Mouse (Mus musculus) limb, embryonic 14.5 days (tissue): ENCODE data around the gene Rpl36-ps4. TPM values are rescaled to one million over a fixed set of nuclear protein-coding genes. Genes with fewer than 3 reads are reported as not detected.

Experiments
- ATAC-seq: fragments of 200-750 bp; cut with Nextera tagmentation; 2 replicates; pipeline ENCODE4 v1.8.0; 2017; ENCODE audit warnings: low read depth, moderate number of reproducible peaks, moderate TSS enrichment; ENCODE audit not compliant: low FRiP score
- DNase-seq: peaks from one replicate; pipeline ENCODE4 v3.0.0-alpha.2; 2015; ENCODE audit warnings: low spot score
- H3K27ac ChIP-seq: fragments of 300-500 bp; sonication (generic); replicated peaks from 2 replicates; pipeline ENCODE4 v1.5.1; 2014; ENCODE audit warnings: low read depth, mild to moderate bottlenecking, low read length, moderate library complexity, mixed read lengths
- H3K27me3 ChIP-seq: fragments of 300-500 bp; sonication (generic); 2 replicates; pipeline ENCODE4 v1.6.1; 2014; ENCODE audit warnings: low read length, mixed read lengths; ENCODE audit not compliant: control insufficient read depth, insufficient read depth
- H3K36me3 ChIP-seq: fragments of 300-500 bp; sonication (generic); 2 replicates; pipeline ENCODE4 v1.6.1; 2014; ENCODE audit warnings: mild to moderate bottlenecking, low read length, moderate library complexity, mixed read lengths; ENCODE audit not compliant: control insufficient read depth, insufficient read depth
- H3K4me1 ChIP-seq: fragments of 300-500 bp; sonication (generic); 2 replicates; pipeline ENCODE4 v1.6.1; 2014; ENCODE audit warnings: antibody characterized with exemption, low read length, mixed read lengths; ENCODE audit not compliant: control insufficient read depth, insufficient read depth
- H3K4me2 ChIP-seq: fragments of 300-500 bp; sonication (generic); replicated peaks from 2 replicates; pipeline ENCODE4 v1.6.1; 2014; ENCODE audit warnings: low read depth, mild to moderate bottlenecking, low read length, moderate library complexity; ENCODE audit not compliant: severe bottlenecking
- H3K4me3 ChIP-seq: fragments of 300-500 bp; sonication (generic); replicated peaks from 2 replicates; pipeline ENCODE4 v1.5.1; 2014; ENCODE audit warnings: low read length
- H3K9ac ChIP-seq: fragments of 300-500 bp; sonication (generic); 2 replicates; pipeline ENCODE4 v1.6.1; 2014; ENCODE audit warnings: mild to moderate bottlenecking, low read depth, low read length, moderate library complexity; ENCODE audit not compliant: severe bottlenecking
- H3K9me3 ChIP-seq: fragments of 300-500 bp; sonication (generic); 2 replicates; pipeline ENCODE4 v1.6.1; 2016; ENCODE audit warnings: low read length; ENCODE audit not compliant: control insufficient read depth
- POLR2A ChIP-seq: fragments of 200-500 bp; IDR thresholded peaks from 2 replicates; pipeline ENCODE4 v1.8.0; 2012; ENCODE audit warnings: inconsistent platforms, mild to moderate bottlenecking, moderate library complexity, borderline replicate concordance; ENCODE audit not compliant: insufficient read depth, insufficient read length; ENCODE audit errors: extremely low read depth
- WGBS: fragments of 180-500 bp; shearing (Covaris S2); extraction: QIAGEN DNeasy Blood & Tissue Kit; methylation state at CpG from one replicate; pipeline ENCODE4 v1.1.7; 2014; 5-methylcytosine and 5-hydroxymethylcytosine counted together
- polyA plus RNA-seq, 2 experiments: library from polyadenylated mRNA; depleted of rRNA in 1 of 2; stranded (reverse) in 1 of 2; unstranded in 1 of 2; fragments of >200 nt; fragmentation: Nextera tagmentation in 1 of 2; extraction: Ambion mirVana in 1 of 2; gene quantifications; 2 replicates each; pipeline versions ENCODE4 v1.2.1 to v1.2.3; 2012 to 2014

Rpl36-ps4 gene
- polyA plus RNA-seq, 2 experiments: not detected

- Histone ChIP-seq H3K4me1 (peaks cover 5% of the 10 kb centered on the region; the same call in 1 of the 2 replicates), H3K9me3 (no peaks in the 10 kb centered on the region), H3K9ac (no peak overlapping the region), H3K4me3 (no peak overlapping the region), H3K27me3 (no peaks in the 10 kb centered on the region), H3K27ac (no peak overlapping the region), H3K4me2 (no peak overlapping the region), H3K36me3 (no peaks in the 10 kb centered on the region)
- 86% methylated on average over 8 of the region's 8 CpGs for whole genome bisulfite sequencing
- TF ChIP-seq POLR2A: no peak
- DNase-seq (no peak), ATAC-seq (no peak)
Measured at GRCm38 (mm10) chr17:87875346-87875920, 45.3 kb upstream of the Rpl36-ps4 start.

- Histone ChIP-seq H3K36me3 (no peaks in the 10 kb centered on the region), H3K27ac (no peak overlapping the region), H3K9ac (no peak overlapping the region), H3K27me3 (no peaks in the 10 kb centered on the region), H3K4me2 (no peak overlapping the region), H3K4me1 (peaks cover 5% of the 10 kb centered on the region; the same call in 1 of the 2 replicates), H3K4me3 (no peak overlapping the region), H3K9me3 (no peaks in the 10 kb centered on the region)
- WGBS: 85% methylated on average over 11 of the region's 11 CpGs
- ATAC-seq (no peak), DNase-seq (no peak)
- TF ChIP-seq POLR2A: no peak
Measured at GRCm38 (mm10) chr17:87876295-87877000, 44.3 kb upstream of the Rpl36-ps4 start.

- H3K36me3 ChIP-seq: no peaks in the 10 kb centered on the region
- no peak for TF ChIP-seq POLR2A
- H3K27ac ChIP-seq: no peak overlapping the region
- ATAC-seq (no peak), DNase-seq (peak; percentile 23)
- no peaks in the 10 kb centered on the region for H3K27me3 ChIP-seq
- H3K9me3 ChIP-seq: no peaks in the 10 kb centered on the region
- 29% methylated on average over 25 of the region's 25 CpGs for WGBS
- H3K4me1 ChIP-seq: peaks cover 5% of the 10 kb centered on the region; the same call in 1 of the 2 replicates
- no peak overlapping the region for H3K4me3 ChIP-seq
- no peak overlapping the region for H3K9ac ChIP-seq
- 0 out of 2 replicates have a peak overlapping the region, but pooled peaks have one; percentile 5 for H3K4me2 ChIP-seq
Measured at GRCm38 (mm10) chr17:87877207-87878073, 43.3 kb upstream of the Rpl36-ps4 start.

- Histone ChIP-seq H3K9ac (no peak overlapping the region), H3K36me3 (no peaks in the 10 kb centered on the region), H3K4me3 (no peak overlapping the region), H3K27me3 (no peaks in the 10 kb centered on the region), H3K4me2 (no peak overlapping the region), H3K4me1 (peaks cover 5% of the 10 kb centered on the region; the same call in 1 of the 2 replicates), H3K27ac (no peak overlapping the region), H3K9me3 (no peaks in the 10 kb centered on the region)
- no peak for TF ChIP-seq POLR2A
- DNase-seq (no peak), ATAC-seq (no peak)
- 62% methylated on average over 10 of the region's 10 CpGs for WGBS
Measured at GRCm38 (mm10) chr17:87878556-87879483, 42.0 kb upstream of the Rpl36-ps4 start.
